Mouse (Mus musculus): ENCODE measurements around the gene Slc2a2.
"Not testable (repeated sequence)": the region's sequence is repeated elsewhere in the genome, so short reads cannot be mapped to it uniquely, and the experiment has no call there.

Slc2a2 gene

DNA sequence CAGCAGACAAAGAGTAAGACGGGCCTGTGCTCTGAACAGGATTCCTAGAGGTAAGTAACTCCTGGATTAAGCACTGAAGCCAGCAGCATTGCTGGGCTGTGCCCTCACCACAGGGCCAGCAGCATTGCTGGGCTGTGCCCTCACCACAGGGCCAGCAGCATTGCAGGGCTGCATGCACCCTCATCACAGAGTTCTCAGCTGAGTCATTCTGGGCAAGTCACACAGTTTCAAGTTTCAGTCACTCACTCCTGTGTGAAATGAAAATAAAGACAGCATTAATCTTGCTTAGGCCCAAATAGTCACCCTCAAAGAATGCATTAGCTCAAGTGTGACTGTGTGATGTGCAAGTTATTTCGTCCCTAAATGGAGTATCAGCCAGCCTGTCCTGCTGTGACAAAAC, 37.0 kb downstream of the Slc2a2 start:
- DNase-seq = no peak

DNA sequence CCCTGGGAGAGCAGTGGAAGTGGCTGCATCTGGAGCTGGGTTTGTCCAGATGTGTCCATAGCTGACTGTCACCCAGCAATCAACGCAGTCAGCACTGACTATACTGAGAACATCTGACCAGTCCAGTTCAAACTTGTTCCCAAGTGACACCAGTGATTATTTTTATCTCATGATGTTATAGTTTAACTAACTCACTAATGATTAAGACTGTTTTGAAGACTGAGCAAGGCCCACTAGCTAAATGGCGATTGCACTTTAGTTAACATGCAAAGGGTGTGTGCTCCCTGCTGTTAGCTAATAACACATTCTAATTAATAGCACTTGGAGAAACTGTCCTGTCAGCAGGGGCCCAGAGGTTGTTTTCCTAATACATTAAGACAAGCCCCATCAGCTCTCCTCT, 39.3 kb downstream of the Slc2a2 start:
- DNase-seq = no peak

GRCm38 (mm10) chr3:28740353-28740752, 42.6 kb downstream of the Slc2a2 start:
- DNase-seq = no peak

GRCm38 (mm10) chr3:28743251-28743650, 45.5 kb downstream of the Slc2a2 start:
- DNase-seq = no peak

- DNase-seq = peak; percentile 83
Observed at GRCm38 (mm10) chr3:28745835-28746483, 48.3 kb downstream of the Slc2a2 start.

DNA sequence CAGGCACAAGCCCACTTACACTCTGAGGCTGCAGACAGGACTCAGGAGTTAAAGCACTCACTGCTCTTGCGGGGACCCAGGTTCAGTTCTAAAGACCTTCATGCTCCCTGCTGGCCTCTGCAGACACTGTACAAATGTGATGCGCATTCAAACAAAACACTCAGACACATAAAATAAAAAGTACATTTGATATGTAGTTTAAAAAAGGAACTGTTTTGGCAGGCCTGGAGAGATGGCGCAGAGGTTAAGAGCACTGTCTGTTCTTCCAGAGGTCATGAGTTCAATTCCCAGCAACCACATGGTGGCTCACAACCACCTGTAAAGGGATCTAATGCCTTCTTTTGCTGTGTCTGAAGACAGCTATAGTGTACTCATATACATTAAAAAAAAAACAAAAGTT, 50.4 kb downstream of the Slc2a2 start:
- DNase-seq = no peak

GRCm38 (mm10) chr3:28748956-28749355, 51.3 kb downstream of the Slc2a2 start:
- DNase-seq = no peak

- DNase-seq = no peak
Observed at GRCm38 (mm10) chr3:28755477-28755876, 57.8 kb downstream of the Slc2a2 start.

DNA sequence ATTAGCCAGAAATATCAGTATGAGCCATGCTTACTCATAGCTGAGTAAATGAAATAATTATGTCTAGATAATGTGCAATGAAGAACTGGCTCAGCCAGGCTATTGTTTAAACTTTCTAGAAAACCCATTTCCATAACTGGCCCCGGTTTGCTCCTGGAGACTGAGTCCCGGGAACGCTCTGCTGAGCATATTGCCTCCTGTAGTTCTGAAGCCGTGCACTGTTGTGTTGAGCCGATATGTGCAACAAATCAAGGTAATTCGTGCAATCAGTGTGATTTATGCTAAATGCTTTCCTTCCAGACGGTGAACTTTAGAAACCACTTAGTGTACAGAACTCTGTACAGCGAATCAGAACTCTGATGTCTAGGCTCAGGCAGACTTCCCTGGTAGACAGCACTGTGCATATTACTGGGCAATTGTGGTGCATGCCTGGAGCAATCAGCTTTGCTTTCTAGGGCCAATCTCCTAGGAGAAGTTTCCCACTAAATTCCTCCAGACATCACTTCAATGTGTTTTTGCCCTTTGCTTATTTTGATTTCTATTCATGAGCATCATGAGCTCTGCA, 63.6 kb downstream of the Slc2a2 start:
- DNase-seq = no peak

DNA sequence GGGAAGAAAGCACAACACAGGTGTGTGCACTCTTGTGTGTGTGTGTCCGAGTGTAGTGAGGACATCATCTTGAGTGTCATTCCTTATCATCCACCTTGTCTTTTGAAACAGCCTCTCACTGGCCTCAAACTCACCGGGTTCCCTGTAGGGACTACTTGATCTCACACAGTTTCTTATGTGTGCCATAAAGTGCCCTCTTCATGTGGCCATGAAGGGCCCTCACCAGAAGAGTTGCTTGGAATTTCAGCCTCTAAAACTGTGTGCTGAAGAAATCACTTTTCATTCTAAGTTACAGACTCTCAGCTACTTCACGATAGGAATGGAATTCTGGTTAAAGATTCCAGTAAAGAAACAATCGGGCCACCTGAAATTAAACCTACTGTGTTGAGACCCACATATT, 69.2 kb downstream of the Slc2a2 start:
- DNase-seq = no peak

- DNase-seq = no peak
Observed at GRCm38 (mm10) chr3:28768222-28768621, 70.5 kb downstream of the Slc2a2 start.

GRCm38 (mm10) chr3:28772919-28773318, 75.2 kb downstream of the Slc2a2 start:
- DNase-seq = not testable (repeated sequence)

- no peak for DNase-seq
Observed at GRCm38 (mm10) chr3:28775361-28775760, 77.7 kb downstream of the Slc2a2 start.

- no peak for DNase-seq
Observed at GRCm38 (mm10) chr3:28775958-28776357, 78.3 kb downstream of the Slc2a2 start.

- DNase-seq = no peak
Observed at GRCm38 (mm10) chr3:28776491-28776890, 78.8 kb downstream of the Slc2a2 start.

DNA sequence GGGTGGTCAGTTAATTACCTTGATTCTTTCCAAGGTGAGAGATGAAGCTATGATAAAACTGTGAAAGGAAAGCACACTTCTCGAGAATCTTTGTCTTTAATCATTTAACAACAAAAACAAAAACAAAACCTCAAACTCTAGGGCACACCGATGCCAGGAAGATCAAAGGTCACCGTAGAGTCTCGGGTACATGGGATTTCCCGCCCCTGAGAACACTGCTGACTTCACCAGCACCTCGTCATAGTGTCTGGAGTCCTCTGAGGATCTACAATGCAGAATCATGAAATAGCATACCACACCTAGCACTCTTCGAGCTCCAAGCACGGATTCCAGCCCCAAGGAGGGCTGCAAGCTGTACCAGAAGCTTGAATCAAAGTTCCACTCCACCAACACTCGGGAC, 82.8 kb downstream of the Slc2a2 start:
- DNase-seq = no peak

Measured in right cerebral cortex, adult 18-20 months (tissue).